Mouse (Mus musculus) CH12.LX (cell line): ENCODE measurements at regions not wholly inside any gene's neighbourhood (a gene's known extent, or its start where the extent isn't known, plus 50 kb on each side); places are given as distances from the start of the nearest gene placed in this dataset.

Source experiments
- DNase-seq: peaks from one replicate; pipeline ENCODE4 v3.0.0-alpha.2; 2013; ENCODE audit errors: extremely low read depth
- H3K27ac ChIP-seq: 2 replicates; pipeline ENCODE4 v1.5.1; 2012; ENCODE audit warnings: low read depth, mild to moderate bottlenecking, control low read depth, moderate library complexity; ENCODE audit not compliant: insufficient read depth
- H3K27me3 ChIP-seq: replicated peaks from 2 replicates; pipeline ENCODE3; 2012; ENCODE audit warnings: inconsistent platforms
- H3K36me3 ChIP-seq, 2 experiments: replicated peaks in 1 of 2; 2 replicates each; pipeline versions ENCODE3 to v1.6.1; 2012; ENCODE audit warnings: inconsistent platforms in 1 of 2, low read length in 1 of 2, mild to moderate bottlenecking in 1 of 2, mixed read lengths in 1 of 2, moderate library complexity in 1 of 2; ENCODE audit not compliant: control insufficient read depth in 1 of 2, insufficient read depth in 1 of 2
- H3K4me1 ChIP-seq, 2 experiments: 2 replicates each; pipeline ENCODE4 v1.6.1; 2012; ENCODE audit warnings: inconsistent platforms in 1 of 2, moderate library complexity in 1 of 2; ENCODE audit not compliant: insufficient read depth in 2 of 2, control insufficient read depth in 1 of 2
- H3K4me2 ChIP-seq: 2 replicates; pipeline ENCODE4 v1.6.1; 2012; ENCODE audit warnings: low read depth, mild to moderate bottlenecking, control low read depth; ENCODE audit not compliant: poor library complexity, insufficient read depth, severe bottlenecking
- H3K4me3 ChIP-seq, 3 experiments: fragments of 150-350 bp in 1 of 3; sonication (generic) in 1 of 3; replicated peaks in 1 of 3; 2 replicates each; pipeline versions ENCODE3 to v1.5.1; 2011 to 2012; ENCODE audit warnings: low read depth in 2 of 3, low read length in 2 of 3, mild to moderate bottlenecking in 2 of 3, moderate library complexity in 2 of 3, control low read depth in 1 of 3, improper control_type of control experiment in 1 of 3, inconsistent platforms in 1 of 3, mixed read lengths in 1 of 3; ENCODE audit not compliant: poor library complexity in 1 of 3
- H3K79me2 ChIP-seq: replicated peaks from 2 replicates; pipeline ENCODE4 v1.6.1; 2012; ENCODE audit warnings: mild to moderate bottlenecking, moderate library complexity; ENCODE audit not compliant: control insufficient read depth, poor library complexity, insufficient read depth, severe bottlenecking; ENCODE audit errors: extremely low read depth
- H3K9ac ChIP-seq: 2 replicates; pipeline ENCODE4 v1.6.1; 2012; ENCODE audit warnings: low read depth, mild to moderate bottlenecking, control low read depth, moderate library complexity; ENCODE audit not compliant: insufficient read depth
- H3K9me3 ChIP-seq: replicated peaks from 2 replicates; pipeline ENCODE3; 2012; ENCODE audit warnings: low read length, inconsistent platforms, mixed read lengths
- CHD2 ChIP-seq: IDR thresholded peaks from 2 replicates; pipeline ENCODE4 v1.6.1; 2011; ENCODE audit warnings: low read length, improper control_type of control experiment
- CTCF ChIP-seq, 2 experiments: IDR thresholded peaks in 1 of 2; conservative IDR thresholded peaks in 1 of 2; 2 replicates each; pipeline ENCODE4 v1.5.1; 2011 to 2012; ENCODE audit warnings: low read depth in 2 of 2, low read length in 2 of 2, improper control_type of control experiment in 1 of 2, inconsistent platforms in 1 of 2, mild to moderate bottlenecking in 1 of 2, moderate library complexity in 1 of 2
- E2F4 ChIP-seq: IDR thresholded peaks from 2 replicates; pipeline ENCODE4 v1.6.1; 2011; ENCODE audit warnings: low read depth, low read length, improper control_type of control experiment; ENCODE audit not compliant: insufficient replicate concordance
- EP300 ChIP-seq: IDR thresholded peaks from 2 replicates; pipeline ENCODE4 v1.6.1; 2011; ENCODE audit warnings: low read length, improper control_type of control experiment
- HCFC1 ChIP-seq: IDR thresholded peaks from 2 replicates; pipeline ENCODE4 v1.6.1; 2012; ENCODE audit warnings: low read depth, mild to moderate bottlenecking, inconsistent platforms, low read length, improper control_type of control experiment
- IRF4 ChIP-seq: IDR thresholded peaks from 2 replicates; pipeline ENCODE4 v1.6.1; 2014; ENCODE audit warnings: low read depth, mild to moderate bottlenecking, inconsistent platforms, low read length, improper control_type of control experiment
- MAZ ChIP-seq: IDR thresholded peaks from 2 replicates; pipeline ENCODE4 v1.6.1; 2012; ENCODE audit warnings: low read depth, mild to moderate bottlenecking, inconsistent platforms, low read length, improper control_type of control experiment, moderate library complexity
- NELFE ChIP-seq: IDR thresholded peaks from 2 replicates; pipeline ENCODE4 v1.6.1; 2011; ENCODE audit warnings: low read depth, low read length, improper control_type of control experiment
- NRF1 ChIP-seq: IDR thresholded peaks from 2 replicates; pipeline ENCODE4 v1.6.1; 2014; ENCODE audit warnings: low read depth, mild to moderate bottlenecking, inconsistent platforms, low read length, improper control_type of control experiment, moderate library complexity
- PAX5 ChIP-seq: IDR thresholded peaks from 2 replicates; pipeline ENCODE4 v1.6.1; 2012; ENCODE audit warnings: low read length, inconsistent platforms, mixed read lengths
- POLR2A ChIP-seq: IDR thresholded peaks from 2 replicates; pipeline ENCODE4 v1.6.1; 2011; ENCODE audit warnings: low read depth, mild to moderate bottlenecking, improper control_type of control experiment, low read length
- POLR2AphosphoS2 ChIP-seq: IDR thresholded peaks from 2 replicates; pipeline ENCODE4 v1.6.1; 2011; ENCODE audit warnings: low read depth, low read length, improper control_type of control experiment
- RAD21 ChIP-seq: IDR thresholded peaks from 2 replicates; pipeline ENCODE4 v1.6.1; 2011; ENCODE audit warnings: low read depth, mild to moderate bottlenecking, low read length, improper control_type of control experiment, moderate library complexity
- RCOR1 ChIP-seq: conservative IDR thresholded peaks from 2 replicates; pipeline ENCODE4 v1.6.1; 2012; ENCODE audit warnings: low read depth, mild to moderate bottlenecking, inconsistent platforms, low read length, improper control_type of control experiment
- SIN3A ChIP-seq: IDR thresholded peaks from 2 replicates; pipeline ENCODE4 v1.6.1; 2012; ENCODE audit warnings: low read length, improper control_type of control experiment, inconsistent platforms
- TBP ChIP-seq: conservative IDR thresholded peaks from 2 replicates; pipeline ENCODE4 v1.6.1; 2011; ENCODE audit warnings: low read depth, low read length, improper control_type of control experiment
- UBTF ChIP-seq: IDR thresholded peaks from 2 replicates; pipeline ENCODE4 v1.6.1; 2012; ENCODE audit warnings: low read depth, mild to moderate bottlenecking, inconsistent platforms, low read length, improper control_type of control experiment, moderate library complexity
- USF2 ChIP-seq: conservative IDR thresholded peaks from 2 replicates; pipeline ENCODE4 v1.6.1; 2011; ENCODE audit warnings: low read depth, low read length, improper control_type of control experiment
- ZC3H11A ChIP-seq: IDR thresholded peaks from 2 replicates; pipeline ENCODE4 v1.6.1; 2012; ENCODE audit warnings: low read depth, mild to moderate bottlenecking, inconsistent platforms, low read length, improper control_type of control experiment
- ZKSCAN1 ChIP-seq: IDR thresholded peaks from 2 replicates; pipeline ENCODE4 v1.6.1; 2012; ENCODE audit warnings: low read depth, inconsistent platforms, low read length, improper control_type of control experiment, borderline replicate concordance
- ZMIZ1 ChIP-seq: IDR thresholded peaks from 2 replicates; pipeline ENCODE4 v1.6.1; 2012; ENCODE audit warnings: low read depth, mild to moderate bottlenecking, inconsistent platforms, low read length, improper control_type of control experiment
- dilution Hi-C: fragments of 300-500 bp; cut with MboI; formaldehyde crosslinking; loops from 2 replicates; pipeline ENCODE4 v1.14.3; 2020; ENCODE audit warnings: low sequenced_read_pairs; ENCODE audit not compliant: extremely low pct_unique_long_range_greater_than_20kb, extremely low pct_ligation_motif_present
- in situ Hi-C: fragments of 300-500 bp; cut with MboI; formaldehyde crosslinking; loops from 3 replicates; pipeline ENCODE4 v1.14.3; 2019; ENCODE audit warnings: low sequenced_read_pairs, low pct_ligation_motif_present, low pct_unique_long_range_greater_than_20kb, mixed read lengths

DNA sequence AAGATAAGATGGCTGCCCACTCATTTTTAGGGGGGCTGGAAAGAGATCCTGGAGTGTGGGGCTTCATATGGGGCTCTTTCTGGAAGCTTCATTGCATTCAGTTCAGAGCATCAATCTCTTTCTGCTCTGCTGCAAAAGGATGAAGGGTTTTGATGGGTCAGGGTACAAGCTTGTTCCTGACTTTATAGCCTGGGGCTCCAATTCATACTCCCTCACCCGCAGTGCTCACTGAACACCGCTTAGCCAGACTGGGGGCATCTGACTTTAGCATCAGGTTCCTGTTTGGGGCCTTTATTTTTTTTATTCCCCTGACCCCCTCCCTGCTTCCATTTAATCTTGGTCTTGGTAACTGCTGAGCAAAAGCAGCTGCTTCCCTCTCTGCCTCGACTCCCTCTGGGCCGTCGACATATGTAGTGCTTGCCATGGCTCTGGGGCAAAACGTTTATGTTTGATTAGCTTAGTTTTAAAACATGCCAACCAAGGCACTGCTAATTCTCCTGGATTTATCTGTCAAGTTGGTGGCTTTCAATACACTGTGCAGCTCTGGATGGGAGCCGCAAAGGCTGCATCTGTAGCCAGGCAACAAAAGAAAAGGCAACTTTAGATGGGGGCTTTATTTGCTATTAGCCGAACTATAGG, 387.0 kb downstream of the Sfmbt2 start:
- Histone ChIP-seq H3K9ac (no peak overlapping the region), H3K36me3 (no peaks in the 10 kb centered on the region), H3K4me2 (no peak overlapping the region), H3K9me3 (no peaks in the 10 kb centered on the region), H3K4me3 (no peak overlapping the region), H3K79me2 (no peaks in the 10 kb centered on the region), H3K4me1 (no peaks in the 10 kb centered on the region), H3K27me3 (no peaks in the 10 kb centered on the region), H3K27ac (no peak overlapping the region)
- no peak for DNase-seq
- dilution Hi-C loops, result no loop called here
- in situ Hi-C loops, result no loop called here
- TF ChIP-seq ZKSCAN1, result no peak
- no peak for TF ChIP-seq USF2
- no peak for TF ChIP-seq ZC3H11A
- no peak for TF ChIP-seq CHD2
- TF ChIP-seq NRF1, result no peak
- TF ChIP-seq ZMIZ1, result no peak
- no peak for TF ChIP-seq CTCF (conservative IDR thresholded peaks at IDR 0.05 in 1 of 2, IDR thresholded peaks at IDR 0.05 in 1 of 2; ENCODE audit: low read depth in 2 of 2, low read length in 2 of 2)
- no peak for TF ChIP-seq POLR2A
- no peak for TF ChIP-seq TBP
- TF ChIP-seq EP300, result no peak
- no peak for TF ChIP-seq PAX5
- no peak for TF ChIP-seq E2F4

DNA sequence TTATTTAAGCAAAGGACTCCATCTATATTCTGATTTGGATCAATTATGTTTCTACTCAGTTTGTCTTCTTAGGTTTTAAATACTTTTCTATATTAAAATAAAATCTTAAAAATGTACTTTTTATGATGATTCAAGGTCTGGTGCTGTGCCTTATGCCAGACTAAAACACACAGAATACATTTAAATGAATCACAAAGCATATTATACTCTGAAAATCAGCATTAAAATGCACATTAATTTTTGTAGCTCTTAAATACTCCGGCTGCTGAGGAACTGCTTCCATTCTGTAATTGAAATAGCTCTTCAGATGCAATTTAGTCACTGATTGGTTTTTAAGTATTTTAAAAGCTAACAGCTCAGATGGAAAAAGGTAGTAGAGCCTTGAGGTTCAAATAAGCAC, 387.6 kb downstream of the Sfmbt2 start:
- no peak overlapping the region for H3K27ac ChIP-seq
- dilution Hi-C loops, result no loop called here
- no peak overlapping the region for H3K9ac ChIP-seq
- no peaks in the 10 kb centered on the region for H3K27me3 ChIP-seq
- in situ Hi-C loops, result no loop called here
- no peak for DNase-seq
- H3K4me2 ChIP-seq, result no peak overlapping the region
- H3K79me2 ChIP-seq, result no peaks in the 10 kb centered on the region
- no peaks in the 10 kb centered on the region for H3K36me3 ChIP-seq
- H3K4me1 ChIP-seq, result no peaks in the 10 kb centered on the region
- H3K4me3 ChIP-seq, result no peak overlapping the region
- no peaks in the 10 kb centered on the region for H3K9me3 ChIP-seq
- TF ChIP-seq POLR2AphosphoS2, result no peak
- no peak for TF ChIP-seq CHD2
- TF ChIP-seq RAD21, result no peak
- TF ChIP-seq MAZ, result no peak
- no peak for TF ChIP-seq IRF4
- no peak for TF ChIP-seq UBTF
- no peak for TF ChIP-seq NELFE
- TF ChIP-seq HCFC1, result no peak
- TF ChIP-seq NRF1, result no peak
- TF ChIP-seq PAX5, result no peak
- no peak for TF ChIP-seq RCOR1
- no peak for TF ChIP-seq SIN3A
- TF ChIP-seq, all 38 proteins: peak for 0
